Mouse (Mus musculus) embryo, embryonic 11.5 days (tissue): ENCODE results near the gene Slc13a5.

Source experiments
- DNase-seq: peaks from one replicate; pipeline ENCODE4 v3.0.0-alpha.2; 2012; ENCODE audit warnings: low read depth, low spot score

The Slc13a5 gene

GRCm38 (mm10) chr11:72205256-72205655, 61.8 kb downstream of the Slc13a5 start:
- no peak for DNase-seq

GRCm38 (mm10) chr11:72203440-72203839, 63.6 kb downstream of the Slc13a5 start:
- DNase-seq, result no peak

GRCm38 (mm10) chr11:72196506-72196905, 70.5 kb downstream of the Slc13a5 start:
- DNase-seq, result no peak

- DNase-seq, result no peak
These were observed 72.8 kb downstream of the Slc13a5 start for GRCm38 (mm10) chr11:72194259-72194658.
